Mouse (Mus musculus) cerebellum, adult 2 months (tissue): ENCODE measurements around the gene Slc32a1.

Experiments used
- CTCF ChIP-seq: fragments of 200-500 bp; IDR thresholded peaks from 2 replicates; pipeline ENCODE4 v1.5.1; 2011; ENCODE audit warnings: low read depth, mild to moderate bottlenecking, control low read depth, low read length, moderate library complexity, borderline replicate concordance; ENCODE audit not compliant: insufficient read depth
- POLR2A ChIP-seq: fragments of 200-500 bp; IDR thresholded peaks from 2 replicates; pipeline ENCODE4 v1.6.1; 2011; ENCODE audit warnings: low read length, control low read depth, borderline replicate concordance; ENCODE audit not compliant: insufficient read depth

- TF ChIP-seq POLR2A (no peak), CTCF (no peak)
These were observed 756 bp downstream of the Slc32a1 start for GRCm38 (mm10) chr2:158611326-158611719.
